Mouse (Mus musculus) 416B (cell line): ENCODE measurements around the gene Zfp81.
A peak's percentile ranks its signal among the peaks of the same experiment; 100 is the strongest.
"Not testable (repeated sequence)": the region's sequence is repeated elsewhere in the genome, so short reads cannot be mapped to it uniquely, and the experiment has no call there.

ENCODE experiments used
- DNase-seq: peaks from one replicate; pipeline ENCODE4 v3.0.0; 2011; ENCODE audit warnings: low read depth

The Zfp81 gene

GRCm38 (mm10) chr17:33358411-33359384 is at the start of gene Zfp81:
Zfp81 (minus strand) TSS chr17:33358878.
- DNase-seq, result peak; percentile 92

GRCm38 (mm10) chr17:33394182-33395034 is 35.7 kb upstream of the Zfp81 start, which contains the start of gene Zfp101:
Zfp101 (minus strand) TSS chr17:33394641.
- DNase-seq, result peak; percentile 98

- DNase-seq, result no peak
These were observed 33.6 kb upstream of the Zfp81 start for GRCm38 (mm10) chr17:33392271-33392670.

DNA sequence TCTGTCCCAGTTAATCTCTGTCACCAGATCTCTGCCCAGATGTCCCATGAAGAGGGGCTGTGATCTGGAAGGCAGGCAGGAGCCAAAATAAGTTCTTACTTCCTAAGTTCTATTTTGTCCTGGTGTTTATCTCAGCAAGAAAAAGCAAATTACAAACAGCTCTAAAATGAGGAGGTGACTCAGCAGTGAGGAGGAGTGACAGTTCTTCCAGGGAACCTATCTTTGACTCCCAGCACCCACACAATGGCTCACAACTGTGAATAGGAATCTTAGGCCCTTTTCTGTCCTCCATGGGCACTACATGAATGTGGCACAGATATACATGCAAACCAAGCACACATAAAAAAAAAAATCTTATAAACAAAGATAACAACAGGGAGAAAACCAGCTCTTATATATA is 27.0 kb upstream of the Zfp81 start:
- no peak for DNase-seq

- no peak for DNase-seq
These were observed 14.1 kb upstream of the Zfp81 start for GRCm38 (mm10) chr17:33372795-33373194.

GRCm38 (mm10) chr17:33352981-33353380 is 5.7 kb downstream of the Zfp81 start:
- no peak for DNase-seq

GRCm38 (mm10) chr17:33289876-33290149 is 68.9 kb downstream of the Zfp81 start:
- DNase-seq, result not testable (repeated sequence)

GRCm38 (mm10) chr17:33289039-33289875 is 69.4 kb downstream of the Zfp81 start, which contains the start of gene Zfp955b:
Zfp955b (plus strand) TSS chr17:33289544.
- not testable (repeated sequence) for DNase-seq
